Mouse (Mus musculus) left cerebral cortex, adult 6 months (tissue): ENCODE results near the gene Fnip2. TPM values are rescaled to one million over a fixed set of nuclear protein-coding genes. Genes with fewer than 3 reads are reported as not detected.

ENCODE experiments used
- long read RNA-seq, 2 experiments: library from polyadenylated mRNA; unstranded; transcript quantifications; one replicate each; pipeline ENCODE4 v2.0.0; 2019 to 2020
- polyA plus RNA-seq: library from polyadenylated mRNA; unstranded; fragments of <200 nt; fragmentation: Nextera tagmentation; gene quantifications from 2 replicates; pipeline ENCODE4 v1.2.3, GENCODE M21; 2021

The Fnip2 gene
- 0.69 and 1.1 TPM in 2 replicates for polyA plus RNA-seq
- long read RNA-seq, experiment 1, partial matches to known transcripts = 0 of 3 reads
- long read RNA-seq, experiment 1, other reads (novel, unspliced or antisense) = 3 of 3 reads
- long read RNA-seq, experiment 2, partial matches to known transcripts = 0 of 7 reads
- long read RNA-seq, experiment 2, other reads (novel, unspliced or antisense) = 7 of 7 reads

DNA sequence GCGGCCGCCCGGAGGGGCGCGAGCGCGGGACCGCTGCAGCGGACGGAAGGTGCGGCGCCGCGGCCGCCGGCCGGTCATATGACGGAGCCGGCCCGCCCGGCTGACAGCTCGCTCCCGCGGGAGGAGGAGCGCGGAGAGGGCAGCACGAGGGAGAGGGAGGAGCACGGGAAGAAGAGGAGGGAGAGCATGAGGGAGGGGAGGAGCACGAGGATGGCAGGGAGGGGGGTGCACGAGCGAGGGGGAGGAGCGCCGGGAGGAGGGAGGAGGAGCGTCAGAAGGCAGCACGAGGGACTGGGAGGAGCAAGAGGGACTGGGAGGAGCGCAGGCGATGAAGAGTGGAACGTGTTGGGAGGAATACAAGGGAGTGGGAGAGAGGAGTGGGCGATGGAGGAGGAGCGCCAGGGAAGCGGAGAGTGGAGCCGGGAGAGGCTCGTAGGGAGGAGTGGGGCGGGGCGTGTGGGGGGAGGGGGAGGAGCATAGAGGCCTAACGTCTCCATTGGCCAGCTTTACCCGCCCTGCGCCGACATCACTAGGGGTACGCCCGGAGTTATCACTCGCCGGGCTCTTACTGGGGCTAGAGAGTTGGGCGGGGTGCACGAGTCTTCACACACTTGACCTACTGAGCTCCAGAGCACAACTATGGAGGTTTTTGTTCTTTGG, at the start of gene Fnip2:
Fnip2 (minus strand) TSS at position 94 of the 660 bp plus-strand sequence.

DNA sequence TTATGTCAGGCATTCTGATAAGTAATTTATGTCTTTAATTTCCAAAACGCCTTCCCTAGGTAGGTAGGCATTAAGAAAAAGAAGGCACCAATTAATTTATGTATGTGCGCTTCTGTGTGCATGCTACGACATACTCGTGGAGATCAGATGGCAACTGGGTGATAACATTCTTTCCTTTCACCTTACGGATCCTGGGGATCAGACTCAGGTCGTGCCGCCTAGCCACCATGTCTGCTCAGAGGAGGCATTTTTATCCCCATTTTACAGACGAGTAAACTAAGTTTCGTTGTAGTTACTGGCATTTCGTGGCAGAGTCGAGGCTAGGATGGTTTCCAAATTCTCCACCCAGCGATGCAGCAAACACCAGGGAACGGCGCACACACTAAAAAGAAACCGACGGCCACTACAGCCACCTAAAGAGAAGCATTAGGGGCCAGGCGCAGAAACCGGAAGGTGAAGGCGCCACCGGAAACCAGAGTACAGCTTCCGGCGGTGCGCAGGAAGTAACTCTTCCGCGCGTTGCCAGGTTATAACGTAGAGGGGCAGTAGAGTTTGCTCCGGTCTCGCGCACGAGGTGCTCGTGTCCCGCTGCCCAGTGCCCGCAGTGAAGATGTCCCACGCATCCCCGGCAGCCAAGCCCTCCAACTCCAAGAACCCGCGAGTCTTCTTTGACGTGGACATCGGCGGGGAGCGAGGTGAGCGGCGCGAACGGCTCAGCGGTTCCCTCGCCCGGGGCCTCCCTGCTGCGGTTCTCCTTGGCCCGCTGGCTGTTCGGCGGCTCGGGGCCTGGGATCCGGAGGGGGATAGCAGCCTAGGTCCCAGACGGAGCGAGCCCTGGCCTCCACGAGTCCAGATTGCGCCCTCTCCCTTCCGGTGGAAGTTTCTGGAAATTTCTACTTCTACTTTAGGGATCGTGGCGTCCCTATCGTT, 23.5 kb upstream of the Fnip2 start, which contains the start of gene Ppid:
Ppid (plus strand) TSS at position 480 of the 930 bp plus-strand sequence.

Other genes starting within 250 kb of the Fnip2 start
- not detected in 2 replicates for gene Gm17359, start 231.1 kb downstream of the Fnip2 start, polyA plus RNA-seq
- gene Ppid, start 23.5 kb upstream of the Fnip2 start, polyA plus RNA-seq = 68.9 and 80.1 TPM in 2 replicates
- gene 4930579G24Rik, start 61.3 kb upstream of the Fnip2 start, polyA plus RNA-seq = 2.5 and 3.1 TPM in 2 replicates
- 18.0 and 20.3 TPM in 2 replicates for gene Etfdh, start 61.7 kb upstream of the Fnip2 start, polyA plus RNA-seq
- 0.93 and 1.3 TPM in 2 replicates for gene Rxfp1, start 170.1 kb upstream of the Fnip2 start, polyA plus RNA-seq